Mouse (Mus musculus) embryonic stem cell, embryonic (primary cell): ENCODE data around the gene Tmem211.

Source experiments
- CTCF ChIA-PET, 4 experiments: fragments of 300-600 bp in 2 of 4; fragments of 350-600 bp in 2 of 4; sonication (Branson Sonifier 250); formaldehyde crosslinking; loops; one replicate each; lab custom pipeline; 2022; ENCODE audit warnings: inconsistent platforms in 2 of 4; lab: Charles Lee
- POLR2A ChIA-PET, 4 experiments: fragments of 300-600 bp in 2 of 4; fragments of 350-600 bp in 2 of 4; sonication (Branson Sonifier 250); formaldehyde crosslinking; loops; one replicate each; lab custom pipeline; 2022; ENCODE audit warnings: antibody characterized with exemption in 4 of 4, inconsistent platforms in 1 of 4; lab: Charles Lee

Tmem211 gene

GRCm38 (mm10) chr5:113280138-113280856, 53.6 kb downstream of the Tmem211 start:
- CTCF ChIA-PET: interaction anchor here (0.5 to 1.7 kb wide), 18 partner anchors 10 to 705 kb away, joined by 3 to 6 read pairs (median 4); partner anchors contain the start of genes Sgsm1 (in 1 of the 4) and Tmem211 (in 1 of the 4)
- POLR2A ChIA-PET: interaction anchor here in 3 of 4 experiments (0.6 to 1.7 kb wide), 28 partner anchors 8 to 761 kb away, joined by 3 to 13 read pairs (median 4); partner anchors contain the start of genes Iscu (in 1 of the 3) and Sgsm1 (in 1 of the 3)

- CTCF ChIA-PET: interaction anchor here in 2 of 4 experiments (0.8 to 1.7 kb wide), 5 partner anchors 12 to 112 kb away, joined by 3 to 6 read pairs (median 4); partner anchors contain the start of gene Tmem211 (in 1 of the 2)
- POLR2A ChIA-PET: interaction anchor here in 3 of 4 experiments (0.6 to 1.9 kb wide), 12 partner anchors 9 to 1583 kb away, joined by 3 to 7 read pairs (median 4); partner anchors contain the start of gene Sgsm1 (in 1 of the 3)
These were observed 54.8 kb downstream of the Tmem211 start for GRCm38 (mm10) chr5:113281557-113281956.

GRCm38 (mm10) chr5:113283726-113284125, 57.0 kb downstream of the Tmem211 start:
- ChIA-PET CTCF (interaction anchor here (0.6 to 1.4 kb wide), 6 partner anchors 14 to 457 kb away, joined by 3 to 7 read pairs (median 3); no protein-coding TSS in a partner anchor), POLR2A (no interaction called here)

- POLR2A ChIA-PET: interaction anchor here in 2 of 4 experiments (0.6 to 2.7 kb wide), 3 partner anchors 9 to 355 kb away, joined by 3 to 18 read pairs (median 4); no protein-coding TSS in a partner anchor
- CTCF ChIA-PET: interaction anchor here (0.6 to 2.4 kb wide), 15 partner anchors 9 to 447 kb away, joined by 3 to 9 read pairs (median 4); partner anchors contain the start of gene Sgsm1 (in 1 of the 4)
These were observed 58.8 kb downstream of the Tmem211 start for GRCm38 (mm10) chr5:113285541-113285940.

- CTCF ChIA-PET: interaction anchor here (0.6 to 2.4 kb wide), 24 partner anchors 10 to 492 kb away, joined by 3 to 9 read pairs (median 3); partner anchors contain the start of genes Sgsm1 (in 1 of the 4) and Tmem211 (in 1 of the 4)
- POLR2A ChIA-PET: interaction anchor here in 3 of 4 experiments (0.6 to 2.7 kb wide), 9 partner anchors 10 to 355 kb away, joined by 3 to 18 read pairs (median 3); partner anchors contain the start of genes Sgsm1 (in 1 of the 3) and Tmem211 (in 1 of the 3)
These were observed 59.3 kb downstream of the Tmem211 start for GRCm38 (mm10) chr5:113286048-113286447.

GRCm38 (mm10) chr5:113286591-113287520, 60.1 kb downstream of the Tmem211 start:
- ChIA-PET POLR2A (interaction anchor here in 3 of 4 experiments (0.6 to 2.7 kb wide), 11 partner anchors 11 to 437 kb away, joined by 3 to 18 read pairs (median 3); partner anchors contain the start of genes Sgsm1 (in 1 of the 3) and Tmem211 (in 1 of the 3)), CTCF (interaction anchor here (0.6 to 2.4 kb wide), 20 partner anchors 11 to 491 kb away, joined by 3 to 8 read pairs (median 3); partner anchors contain the start of gene Tmem211 (in 1 of the 4))

- ChIA-PET CTCF (interaction anchor here in 3 of 4 experiments (0.5 to 2.4 kb wide), 8 partner anchors 12 to 437 kb away, joined by 3 to 7 read pairs (median 3); partner anchors contain the start of gene 1700069L16Rik (in 1 of the 3)), POLR2A (interaction anchor here in 2 of 4 experiments (0.7 to 2.7 kb wide), 6 partner anchors 12 to 89 kb away, joined by 3 to 18 read pairs (median 4); partner anchors contain the start of gene Sgsm1 (in 1 of the 2))
These were observed 61.1 kb downstream of the Tmem211 start for GRCm38 (mm10) chr5:113287762-113288161.

GRCm38 (mm10) chr5:113288490-113288889, 61.8 kb downstream of the Tmem211 start:
- ChIA-PET POLR2A (interaction anchor here in 1 of 4 experiments (1.0 kb wide), 1 partner anchor 87 kb away, joined by 3 read pairs; no protein-coding TSS in a partner anchor), CTCF (interaction anchor here in 3 of 4 experiments (0.6 to 1.1 kb wide), 6 partner anchors 13 to 436 kb away, joined by 3 to 6 read pairs (median 3); partner anchors contain the start of genes 1700069L16Rik (in 1 of the 3) and Sgsm1 (in 1 of the 3))
